Mouse (Mus musculus) urinary bladder, adult 18-20 months (tissue): Measurements from ENCODE around the gene Cald1.

Experiments
- DNase-seq, 2 experiments: peaks; one replicate each; pipeline ENCODE4 v3.0.0; 2022; ENCODE audit warnings: low spot score in 2 of 2, mixed read lengths in 2 of 2

Gene Cald1

GRCm38 (mm10) chr6:34760023-34760422 lies 161.7 kb downstream of the Cald1 start:
- no peak for DNase-seq

DNA sequence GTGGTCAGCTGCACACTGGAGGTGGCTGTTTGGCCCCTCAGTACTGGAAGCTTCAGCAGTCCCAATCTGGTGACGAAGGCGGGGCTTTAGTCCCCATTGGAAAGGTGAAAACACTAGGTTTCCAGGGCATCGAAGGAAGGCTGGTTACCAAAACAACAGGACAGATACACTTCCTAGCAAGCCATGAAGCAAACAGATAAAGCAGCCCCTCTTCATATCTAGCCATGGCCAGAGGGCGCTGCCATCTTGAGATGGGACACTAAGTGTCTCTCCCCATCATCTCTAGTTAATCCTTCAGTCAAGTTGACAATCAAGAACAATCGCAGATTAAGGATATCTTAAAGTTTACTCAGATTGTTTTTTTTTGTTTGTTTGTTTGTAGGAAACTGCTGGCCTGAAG lies 167.4 kb downstream of the Cald1 start:
- DNase-seq: no peak

GRCm38 (mm10) chr6:34769984-34770383 lies 171.7 kb downstream of the Cald1 start:
- no peak for DNase-seq

DNA sequence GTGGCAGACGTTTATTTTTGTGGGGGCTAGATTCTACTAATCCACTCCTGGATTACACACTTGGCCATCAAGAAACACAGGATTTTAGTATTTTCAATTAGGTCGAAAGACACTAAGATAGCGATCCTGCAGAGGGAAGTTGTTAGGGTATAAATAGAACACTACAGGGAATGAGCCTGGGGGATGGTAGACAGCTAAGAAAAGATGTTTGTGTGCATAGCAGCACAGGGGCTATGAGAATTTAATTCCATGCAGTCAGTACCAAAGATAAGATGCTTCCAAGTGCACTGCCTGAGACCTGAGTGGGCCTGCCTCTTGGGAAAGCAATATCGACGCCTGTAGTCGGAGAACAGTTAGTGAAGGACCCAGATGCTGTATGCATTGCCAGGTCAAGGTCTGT lies 172.2 kb downstream of the Cald1 start:
- DNase-seq: no peak

DNA sequence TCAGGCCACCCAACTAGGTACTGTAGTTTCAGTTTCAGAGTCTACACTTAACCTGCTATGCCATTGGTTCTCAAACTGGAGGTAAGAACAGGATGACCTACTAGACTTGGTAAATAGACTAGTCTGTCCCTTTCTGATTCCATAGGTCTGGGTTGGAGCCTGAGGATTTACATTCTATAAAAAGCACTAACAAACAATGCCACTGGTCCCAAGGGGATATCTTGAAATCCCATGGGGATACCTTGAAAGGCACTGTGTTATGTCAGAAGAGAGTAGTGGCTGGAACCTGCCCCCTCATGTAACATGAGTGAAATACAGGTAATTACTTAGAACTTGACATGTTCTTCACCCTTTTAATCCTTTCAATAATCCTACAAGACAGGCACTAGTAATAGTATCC lies 178.1 kb downstream of the Cald1 start:
- no peak for DNase-seq

- no peak for DNase-seq
Observed at GRCm38 (mm10) chr6:34777094-34777493, 178.8 kb downstream of the Cald1 start.

DNA sequence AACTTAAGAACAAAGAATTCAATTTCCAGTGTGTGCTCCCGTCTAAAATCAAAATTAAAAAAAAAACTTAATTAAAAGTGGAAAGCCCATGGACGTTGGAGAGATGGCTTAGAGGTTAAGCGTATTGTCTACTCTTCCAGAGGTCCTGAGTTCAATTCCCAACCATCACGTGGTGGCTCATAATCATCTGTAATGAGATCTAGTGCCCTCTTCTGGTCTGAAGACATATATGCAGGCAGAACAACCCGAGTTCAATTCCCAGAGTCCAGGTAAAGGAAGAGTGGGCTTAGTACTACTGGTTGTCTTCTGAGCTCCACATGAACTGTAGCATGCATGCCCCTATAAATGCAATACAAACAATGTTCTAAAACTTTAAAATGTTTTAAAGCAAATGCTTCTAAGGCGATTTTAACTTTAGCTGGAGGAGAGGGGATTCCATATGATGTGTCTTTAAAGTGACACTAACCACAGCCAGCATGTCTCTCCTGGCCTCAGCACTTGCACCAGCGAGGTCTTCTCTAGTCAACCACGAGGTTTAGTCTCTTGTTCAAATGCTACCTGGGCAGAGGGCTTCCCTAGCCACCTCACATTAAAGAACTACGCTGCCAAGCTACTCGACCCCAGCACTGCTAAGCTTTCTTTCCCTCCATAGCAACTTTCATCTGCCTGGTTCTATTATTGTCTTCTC lies 179.8 kb downstream of the Cald1 start:
- no peak for DNase-seq

- DNase-seq: peak; percentile 89 to 96
Observed at GRCm38 (mm10) chr6:34780231-34780942, 182.1 kb downstream of the Cald1 start, which contains the start of gene Agbl3. Gene Agbl3 (plus strand): TSS chr6:34780432.

GRCm38 (mm10) chr6:34780943-34781289 lies 182.6 kb downstream of the Cald1 start:
- DNase-seq: no peak

GRCm38 (mm10) chr6:34782493-34782892 lies 184.2 kb downstream of the Cald1 start:
- DNase-seq: no peak

DNA sequence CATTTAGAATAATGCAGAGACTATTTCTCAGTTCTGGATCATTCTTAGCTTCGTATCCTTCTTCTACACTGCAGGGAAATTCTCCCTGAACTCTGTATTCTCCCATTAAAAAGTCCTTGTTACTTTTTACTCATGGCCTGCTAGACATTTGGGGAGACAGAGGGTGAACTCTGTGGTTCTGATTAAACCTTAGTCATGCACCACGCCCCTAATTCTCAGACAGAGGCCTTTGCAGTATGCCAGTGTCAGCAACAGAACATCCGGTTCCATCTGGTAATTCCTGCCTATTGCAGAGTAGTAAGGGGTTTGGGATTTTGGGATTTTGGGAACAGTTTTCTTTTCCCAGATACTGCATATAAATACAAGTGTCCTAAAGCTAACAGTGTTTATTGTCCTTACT lies 198.6 kb downstream of the Cald1 start:
- peak in 1 of 2 experiments; percentile 13 for DNase-seq

DNA sequence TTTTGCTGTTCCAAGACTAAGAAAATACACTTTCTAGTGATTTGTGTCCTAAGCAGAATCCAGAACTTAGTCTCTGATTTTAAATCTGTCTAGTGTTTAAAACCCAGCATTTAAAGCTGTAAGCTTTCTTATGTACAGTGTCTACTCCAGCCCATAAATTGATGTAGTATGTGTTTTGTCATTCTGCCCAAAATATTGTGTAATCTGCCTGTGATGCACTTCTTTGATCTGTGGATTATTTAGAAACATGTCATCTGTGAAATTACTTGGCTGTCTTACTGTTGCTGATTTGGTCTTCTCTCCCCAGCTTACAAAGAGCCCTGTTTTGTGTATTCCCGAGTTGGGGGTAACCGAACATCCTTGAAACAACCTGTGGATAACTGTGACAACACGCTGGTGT lies 199.6 kb downstream of the Cald1 start:
- no peak for DNase-seq

GRCm38 (mm10) chr6:34805582-34805981 lies 207.3 kb downstream of the Cald1 start:
- DNase-seq: no peak

DNA sequence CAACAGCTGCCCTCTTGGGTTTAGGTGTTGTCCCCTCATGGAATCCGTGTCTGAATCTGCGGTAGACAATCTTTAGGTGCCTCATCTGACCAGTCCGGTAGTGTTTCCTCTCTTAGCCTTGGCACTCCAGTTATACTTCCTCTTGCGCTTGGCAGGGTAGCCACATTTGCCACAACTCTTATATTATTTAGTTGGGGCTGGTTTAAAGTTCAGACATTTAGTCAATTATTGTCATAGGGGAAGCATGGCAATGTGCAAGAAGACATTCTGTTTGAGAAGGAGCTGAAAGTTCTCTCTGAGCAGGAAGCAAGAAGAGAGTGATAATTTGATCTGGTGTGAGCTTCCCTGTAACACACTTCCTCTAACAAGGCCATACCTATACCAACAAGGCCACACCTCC lies 212.4 kb downstream of the Cald1 start:
- DNase-seq: no peak

DNA sequence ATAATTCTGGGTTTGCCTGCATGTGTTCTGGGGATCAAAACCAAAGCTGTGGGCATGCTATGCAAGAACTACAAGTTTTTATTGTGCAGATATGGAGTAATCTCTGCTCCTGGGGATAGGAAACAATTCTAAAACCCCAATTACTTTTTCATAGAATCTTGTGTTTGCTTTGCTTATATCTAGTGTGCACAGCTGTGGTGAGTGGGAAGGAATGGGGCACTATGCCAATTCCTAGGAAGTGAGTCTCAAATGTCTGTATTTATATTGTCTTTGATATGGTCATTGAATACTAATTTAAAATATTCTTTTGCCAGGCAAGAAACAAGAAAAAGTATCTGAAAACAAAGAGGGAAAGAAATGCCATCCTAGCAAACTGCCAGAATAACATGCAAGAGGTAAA lies 226.1 kb downstream of the Cald1 start:
- no peak for DNase-seq
